Mouse (Mus musculus) lung, postnatal 0 days (tissue): ENCODE data around the gene Ctns. TPM values are rescaled to one million over a fixed set of nuclear protein-coding genes. Genes with fewer than 3 reads are reported as not detected.

Source experiments
- ATAC-seq: fragments of 200-750 bp; cut with Nextera tagmentation; 2 replicates; pipeline ENCODE4 v1.8.0; 2017; ENCODE audit warnings: moderate library complexity
- DNase-seq: peaks from one replicate; pipeline ENCODE4 v3.0.0-alpha.2; 2016; ENCODE audit warnings: low spot score
- H3K27ac ChIP-seq: fragments of 300-500 bp; sonication (generic); 2 replicates; pipeline ENCODE4 v1.5.1; 2014; ENCODE audit warnings: antibody characterized with exemption, mild to moderate bottlenecking, low read length, mixed read lengths
- H3K27me3 ChIP-seq: fragments of 300-500 bp; sonication (generic); replicated peaks from 2 replicates; pipeline ENCODE4 v1.6.1; 2014; ENCODE audit warnings: low read length, mixed read lengths; ENCODE audit not compliant: insufficient read depth
- H3K36me3 ChIP-seq: fragments of 300-500 bp; sonication (generic); 2 replicates; pipeline ENCODE4 v1.6.1; 2014; ENCODE audit warnings: low read length, mixed read lengths; ENCODE audit not compliant: insufficient read depth
- H3K4me1 ChIP-seq: fragments of 300-500 bp; sonication (generic); 2 replicates; pipeline ENCODE4 v1.6.1; 2014; ENCODE audit warnings: antibody characterized with exemption, low read depth, low read length, mixed read lengths; ENCODE audit not compliant: insufficient read depth
- H3K4me2 ChIP-seq: fragments of 300-500 bp; sonication (generic); replicated peaks from 2 replicates; pipeline ENCODE4 v1.6.1; 2014; ENCODE audit warnings: low read depth, mild to moderate bottlenecking, low read length, moderate library complexity, mixed read lengths
- H3K4me3 ChIP-seq: fragments of 300-500 bp; sonication (generic); 2 replicates; pipeline ENCODE4 v1.5.1; 2014; ENCODE audit warnings: low read depth, low read length
- H3K9ac ChIP-seq: fragments of 300-500 bp; sonication (generic); replicated peaks from 2 replicates; pipeline ENCODE4 v1.6.1; 2014; ENCODE audit warnings: low read depth, mild to moderate bottlenecking
- H3K9me3 ChIP-seq: fragments of 300-500 bp; sonication (generic); 2 replicates; pipeline ENCODE4 v1.6.1; 2016; ENCODE audit warnings: low read length, mixed read lengths
- CTCF ChIP-seq: IDR thresholded peaks from 2 replicates; pipeline ENCODE4 v1.5.1; 2016; ENCODE audit warnings: antibody characterized with exemption, mild to moderate bottlenecking
- EP300 ChIP-seq: IDR thresholded peaks from 2 replicates; pipeline ENCODE4 v1.6.1; 2016; ENCODE audit warnings: antibody characterized with exemption, mild to moderate bottlenecking, control low read depth
- WGBS: fragments of 180-500 bp; shearing (Covaris S2); extraction: QIAGEN DNeasy Blood & Tissue Kit; methylation state at CpG from one replicate; pipeline ENCODE4 v1.1.7; 2014; 5-methylcytosine and 5-hydroxymethylcytosine counted together
- polyA plus RNA-seq: library from polyadenylated mRNA; unstranded; fragments of >200 nt; fragmentation: Nextera tagmentation; extraction: Ambion mirVana; gene quantifications from 2 replicates; pipeline ENCODE4 v1.2.1, GENCODE M21; 2015

Ctns gene
- polyA plus RNA-seq, 1 experiment from 2014 or later, result 16.2 TPM

DNA sequence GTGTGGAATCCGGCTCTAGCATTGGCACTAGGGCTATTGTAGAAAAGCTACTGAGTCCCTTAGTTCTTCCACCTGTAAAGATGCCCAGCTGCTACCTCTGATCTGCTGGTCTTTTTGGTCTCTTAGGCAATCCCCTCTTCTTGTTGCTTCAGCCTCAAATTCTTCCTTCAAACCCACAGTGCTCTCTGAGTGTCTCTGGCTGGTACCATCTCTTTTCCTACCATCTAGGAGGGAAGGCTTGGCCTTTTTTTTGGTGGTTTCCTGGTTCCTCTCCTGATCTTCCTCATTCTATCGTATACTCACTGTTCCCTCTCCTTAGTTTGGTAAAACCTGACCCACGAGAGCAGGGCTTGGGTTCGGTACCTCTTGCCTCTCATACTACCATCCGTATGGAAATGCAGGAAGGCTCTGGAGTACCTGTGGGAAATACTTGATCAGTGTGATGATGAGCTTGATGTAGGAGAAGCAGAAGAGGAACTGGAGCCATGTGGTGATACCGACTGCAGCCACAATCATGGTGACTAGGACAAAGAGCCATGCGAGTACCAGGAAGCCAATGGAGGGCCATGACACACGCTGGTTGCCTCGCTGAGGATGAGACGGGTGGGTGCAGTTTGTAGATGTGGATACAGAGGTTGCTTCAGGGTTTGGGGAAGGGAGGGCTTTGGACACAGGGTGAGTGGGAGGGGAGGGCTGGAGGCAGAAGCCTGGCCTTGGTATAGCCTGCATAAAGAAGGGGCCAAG, 12.8 kb downstream of the Ctns start:
- WGBS, result 83% methylated on average over 10 of the region's 10 CpGs
- DNase-seq (no peak), ATAC-seq (no peak)
- H3K4me1 ChIP-seq, result no peaks in the 10 kb centered on the region
- H3K9me3 ChIP-seq, result no peaks in the 10 kb centered on the region
- H3K27me3 ChIP-seq, result no peaks in the 10 kb centered on the region
- no peak overlapping the region for H3K9ac ChIP-seq
- TF ChIP-seq CTCF (no peak), EP300 (no peak)
- no peak overlapping the region for H3K4me2 ChIP-seq
- H3K27ac ChIP-seq, result no peak overlapping the region
- peaks cover 17% of the 10 kb centered on the region for H3K36me3 ChIP-seq
- H3K4me3 ChIP-seq, result no peak overlapping the region

DNA sequence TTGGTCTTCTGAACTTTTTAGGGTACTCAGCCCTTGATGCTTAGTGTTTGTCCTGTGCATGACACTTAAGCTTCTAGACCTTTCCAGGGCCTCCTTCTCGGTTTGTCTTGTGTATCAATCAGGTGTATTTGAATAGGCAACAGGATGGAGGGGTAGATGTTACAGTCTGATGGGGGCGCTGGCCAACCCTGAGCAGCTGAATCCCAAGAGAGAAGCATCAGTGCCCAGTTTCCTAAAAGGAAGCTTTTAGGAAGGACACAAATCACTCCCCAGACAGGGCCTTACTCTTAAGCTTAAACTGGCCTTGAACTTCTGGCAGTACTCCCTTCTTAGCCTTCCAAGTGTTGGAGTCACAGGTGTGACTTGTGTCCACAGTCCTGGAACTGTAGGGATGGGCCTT, 20.9 kb downstream of the Ctns start:
- Histone ChIP-seq H3K36me3 (no peaks in the 10 kb centered on the region; the same call in 1 of the 2 replicates), H3K4me1 (peaks cover 9% of the 10 kb centered on the region; the same call in 1 of the 2 replicates), H3K9me3 (no peaks in the 10 kb centered on the region), H3K4me3 (peak overlapping the region; percentile 91), H3K27ac (peak overlapping the region; percentile 98), H3K27me3 (no peaks in the 10 kb centered on the region), H3K9ac (peak overlapping the region; percentile 93), H3K4me2 (peak overlapping the region; percentile 87)
- WGBS, result 0% methylated on average over 2 of the region's 2 CpGs
- DNase-seq (peak; percentile 28), ATAC-seq (no peak)
- TF ChIP-seq CTCF (no peak), EP300 (no peak)

DNA sequence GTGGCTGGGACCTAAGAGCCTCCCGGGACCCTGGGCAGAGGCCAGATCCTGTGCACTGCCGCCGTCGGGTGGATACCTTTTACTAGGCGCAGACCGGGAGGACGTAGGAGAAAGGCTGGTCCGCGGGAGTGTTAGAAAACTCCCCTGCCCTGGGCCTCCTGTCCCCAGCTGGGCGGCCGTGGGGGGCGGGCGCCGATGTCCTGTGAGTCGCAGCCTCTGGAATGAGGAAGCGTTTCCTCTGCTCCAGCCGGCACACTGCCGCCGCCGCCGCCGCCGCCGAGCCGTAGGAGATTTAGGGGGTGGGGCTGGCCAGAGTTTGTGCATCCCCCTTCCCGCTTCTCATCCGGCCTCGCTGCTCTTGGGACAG, 21.4 kb downstream of the Ctns start:
- ATAC-seq, result peak; percentile 90
- Histone ChIP-seq H3K4me1 (peaks cover 9% of the 10 kb centered on the region; the same call in 1 of the 2 replicates), H3K9me3 (no peaks in the 10 kb centered on the region), H3K4me2 (peak overlapping the region; percentile 87), H3K36me3 (no peaks in the 10 kb centered on the region), H3K27ac (peak overlapping the region; percentile 98), H3K9ac (peak overlapping the region; percentile 93), H3K4me3 (peak overlapping the region; percentile 91), H3K27me3 (no peaks in the 10 kb centered on the region)
- under 1% methylated on average over 16 of the region's 28 CpGs for WGBS
- peak; percentile 96 for DNase-seq
- TF ChIP-seq CTCF (peak; percentile 13; the same call in 1 of the 2 replicates), EP300 (peak; percentile 63)

DNA sequence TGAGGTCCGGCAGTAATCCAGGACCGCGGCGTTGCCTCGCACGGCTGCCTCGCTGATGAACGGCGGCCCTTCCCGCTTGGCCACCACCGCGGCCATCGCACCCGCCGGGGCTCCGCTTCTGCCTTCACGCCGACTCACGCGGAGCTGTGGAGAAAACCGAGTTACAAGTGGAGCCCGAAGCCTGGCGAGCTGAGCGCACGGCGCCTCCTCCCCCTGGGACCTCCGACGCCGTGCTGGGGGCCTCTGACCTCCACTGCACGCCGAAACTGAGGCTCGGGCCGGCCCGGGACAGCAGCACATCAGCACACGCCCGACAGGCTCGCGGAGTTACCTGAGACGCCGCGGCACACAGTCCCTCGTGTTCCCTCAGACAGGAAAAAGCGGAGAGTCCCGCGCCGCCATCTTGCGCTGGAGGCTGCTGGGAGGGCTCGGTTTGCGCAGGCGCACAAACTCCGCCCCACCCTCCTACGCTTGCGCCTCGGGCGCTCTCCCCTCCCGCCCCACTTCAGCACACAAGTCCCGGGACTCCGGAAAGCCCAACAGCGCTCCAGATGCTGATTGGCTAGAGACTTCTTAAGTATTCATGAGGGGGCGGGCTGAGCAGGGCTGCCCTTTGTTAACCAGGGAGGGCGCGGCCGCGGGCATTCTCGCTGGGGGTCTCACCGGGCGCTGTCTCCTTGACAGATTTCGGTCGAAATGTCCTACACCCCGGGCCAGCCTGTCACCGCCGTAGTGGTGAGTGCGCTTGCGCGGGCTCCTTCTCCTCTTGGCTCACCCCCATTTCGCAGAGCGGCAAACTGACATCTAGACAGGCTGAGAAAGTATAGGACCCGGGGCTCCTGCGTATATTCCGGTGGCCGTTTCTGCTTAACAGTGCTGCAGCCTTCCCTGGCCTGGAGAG, 22.0 kb downstream of the Ctns start, which contains the start of the genes Emc6 and Tax1bp3:
TSS of gene Emc6 (minus strand) at position 430 of the 901 bp plus-strand sequence.
TSS of gene Tax1bp3 (plus strand) at position 476 of the 901 bp plus-strand sequence.
- Histone ChIP-seq H3K4me1 (peaks cover 10% of the 10 kb centered on the region; the same call in 1 of the 2 replicates), H3K4me3 (peak within 1 kb of the TSS; percentile 91), H3K4me2 (peak within 1 kb of the TSS; percentile 87), H3K9me3 (no peaks in the 10 kb centered on the region), H3K27me3 (no peaks in the 10 kb centered on the region), H3K27ac (peak within 1 kb of the TSS; percentile 98), H3K9ac (peak within 1 kb of the TSS; percentile 93), H3K36me3 (no peaks in the 10 kb centered on the region)
- DNase-seq (peak; percentile 100), ATAC-seq (peak; percentile 96)
- WGBS, result under 1% methylated on average over 65 of the region's 81 CpGs
- no peak for TF ChIP-seq CTCF

DNA sequence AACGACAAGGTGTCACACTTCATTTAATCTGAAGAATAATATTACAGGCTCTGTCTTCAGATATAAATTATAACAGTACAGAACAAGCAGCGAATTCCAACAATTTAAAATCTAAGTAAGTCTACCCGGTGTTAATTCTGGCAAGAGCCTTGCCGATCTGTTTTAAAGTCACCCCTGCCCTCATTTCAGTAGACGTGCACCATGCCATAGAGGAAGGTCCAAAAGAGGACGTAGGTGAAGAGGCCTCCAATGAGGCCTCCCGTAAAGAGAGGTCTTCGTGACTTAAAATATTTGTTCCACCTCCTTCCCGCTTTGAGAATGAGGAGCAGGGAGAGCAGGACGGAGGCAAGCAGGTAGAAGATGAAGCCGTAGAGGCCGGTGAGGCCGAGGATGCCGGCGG, 22.7 kb downstream of the Ctns start:
- Histone ChIP-seq H3K4me2 (peak overlapping the region; percentile 87), H3K27ac (peak overlapping the region; percentile 98), H3K27me3 (no peaks in the 10 kb centered on the region), H3K4me1 (peaks cover 17% of the 10 kb centered on the region; the same call in 1 of the 2 replicates), H3K9me3 (no peaks in the 10 kb centered on the region), H3K9ac (peak overlapping the region; percentile 86), H3K4me3 (peak overlapping the region; percentile 91), H3K36me3 (no peaks in the 10 kb centered on the region)
- peak; percentile 26 for DNase-seq
- TF ChIP-seq CTCF, result no peak
- TF ChIP-seq EP300, result no peak
- WGBS, result 2% methylated on average over 14 of the region's 15 CpGs
- ATAC-seq, result no peak

DNA sequence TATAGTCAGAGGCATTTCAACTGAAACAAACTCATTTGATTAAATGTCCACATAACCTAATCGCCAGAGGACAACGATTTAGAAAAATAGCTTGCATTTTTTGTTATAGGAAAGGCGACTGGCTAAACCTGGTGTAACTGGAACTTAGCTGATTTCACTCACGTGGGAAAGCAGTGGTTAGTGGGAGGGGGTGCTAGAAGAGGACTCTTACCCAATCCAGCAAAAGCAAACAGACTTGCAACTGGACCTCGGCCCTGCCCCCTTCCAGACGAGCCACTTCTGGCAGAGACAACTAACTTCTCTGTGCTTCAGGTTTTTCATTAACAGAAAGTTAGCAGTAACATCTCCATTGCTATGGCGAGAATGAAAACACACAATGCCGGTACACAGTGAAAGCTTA, 23.2 kb downstream of the Ctns start:
- no peaks in the 10 kb centered on the region for H3K27me3 ChIP-seq
- TF ChIP-seq EP300 (peak; percentile 83), CTCF (no peak)
- H3K9ac ChIP-seq, result peak overlapping the region; percentile 86; the same call in 1 of the 2 replicates
- H3K36me3 ChIP-seq, result no peaks in the 10 kb centered on the region
- H3K27ac ChIP-seq, result peak overlapping the region; percentile 98
- H3K9me3 ChIP-seq, result no peaks in the 10 kb centered on the region
- peak overlapping the region; percentile 91 for H3K4me3 ChIP-seq
- peak; percentile 32 for ATAC-seq
- H3K4me2 ChIP-seq, result peak overlapping the region; percentile 87
- peaks cover 17% of the 10 kb centered on the region; the same call in 1 of the 2 replicates for H3K4me1 ChIP-seq
- 25% methylated on average over 8 of the region's 8 CpGs for WGBS
- peak; percentile 95 for DNase-seq
